Mouse (Mus musculus): ENCODE data around the gene Ddb2. TPM values are rescaled to one million over a fixed set of nuclear protein-coding genes. Genes with fewer than 3 reads are reported as not detected.

Gene Ddb2
- polyA plus RNA-seq, 1 experiment: 3.3 TPM

DNA sequence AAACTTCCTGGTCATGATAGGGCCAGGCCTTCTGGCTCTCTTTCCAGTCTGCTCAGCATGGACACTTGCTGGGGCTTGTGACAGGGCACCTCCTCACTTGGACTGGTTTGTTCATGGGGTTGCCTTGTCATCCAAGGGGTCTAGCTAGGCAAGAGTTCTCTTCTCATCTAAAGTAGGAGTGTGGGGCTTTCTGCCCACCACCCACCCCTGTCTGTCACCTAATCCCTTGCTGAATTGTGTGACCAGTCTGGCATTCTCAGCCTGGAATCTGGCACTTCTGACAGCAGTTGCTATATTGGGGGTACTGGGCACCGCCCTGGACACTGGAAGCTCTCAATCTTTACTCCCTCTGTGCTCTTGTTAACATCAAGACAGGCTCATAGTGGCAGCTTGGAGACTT, 22.7 kb upstream of the Ddb2 start:
- WGBS: 96% methylated on average over 1 of the region's 1 CpGs
- Histone ChIP-seq H3K4me1 (ENCODE audit: control insufficient read depth, insufficient read depth, insufficient read length, low read length) (peaks cover 11% of the 10 kb centered on the region; the same call in 1 of the 2 replicates), H3K27ac (ENCODE audit: insufficient read depth, low read depth, low read length) (no peak overlapping the region), H3K27me3 (ENCODE audit: control insufficient read depth, insufficient read depth, low read length) (peaks cover 21% of the 10 kb centered on the region), H3K36me3 (ENCODE audit: control insufficient read depth, insufficient read depth, low read length) (no peaks in the 10 kb centered on the region), H3K4me3 (ENCODE audit: low read depth, low read length) (no peak overlapping the region)
- TF ChIP-seq POLR2A (IDR thresholded peaks at IDR 0.05; ENCODE audit: low read depth, low read length): no peak
- TF ChIP-seq CTCF (IDR thresholded peaks at IDR 0.05; ENCODE audit: extremely low read depth, insufficient read length, insufficient replicate concordance, low read depth, low read length): no peak

DNA sequence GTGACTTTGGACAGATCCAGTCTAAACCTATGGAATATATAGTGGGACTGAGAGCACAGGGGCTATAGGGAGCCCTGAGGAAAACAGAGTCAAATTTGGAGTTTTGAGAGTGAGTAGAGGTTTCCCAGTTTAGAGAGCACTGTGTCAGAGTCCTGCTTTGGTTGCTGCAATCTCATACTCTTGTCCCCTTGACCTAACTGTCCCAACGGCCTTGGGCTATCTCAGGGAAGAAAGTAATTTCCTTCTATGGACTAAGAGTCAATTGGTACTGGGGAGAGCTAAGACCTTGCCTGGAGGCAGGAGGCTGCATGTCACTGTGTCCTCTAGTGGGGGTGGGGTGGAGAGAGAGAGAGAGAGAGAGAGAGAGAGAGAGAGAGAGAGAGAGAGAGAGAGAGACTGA, 22.0 kb upstream of the Ddb2 start:
- Histone ChIP-seq H3K27ac (ENCODE audit: insufficient read depth, low read depth, low read length) (no peak overlapping the region), H3K4me3 (ENCODE audit: low read depth, low read length) (no peak overlapping the region), H3K36me3 (ENCODE audit: control insufficient read depth, insufficient read depth, low read length) (no peaks in the 10 kb centered on the region), H3K4me1 (ENCODE audit: control insufficient read depth, insufficient read depth, insufficient read length, low read length) (peaks cover 9% of the 10 kb centered on the region; the same call in 1 of the 2 replicates), H3K27me3 (ENCODE audit: control insufficient read depth, insufficient read depth, low read length) (peaks cover 21% of the 10 kb centered on the region)
- TF ChIP-seq CTCF (IDR thresholded peaks at IDR 0.05; ENCODE audit: extremely low read depth, insufficient read length, insufficient replicate concordance, low read depth, low read length) (no peak), POLR2A (IDR thresholded peaks at IDR 0.05; ENCODE audit: low read depth, low read length) (no peak)
- 59% methylated on average over 1 of the region's 1 CpGs for WGBS

GRCm38 (mm10) chr2:91258054-91258453, 21.3 kb upstream of the Ddb2 start:
- Histone ChIP-seq H3K4me3 (ENCODE audit: low read depth, low read length) (no peak overlapping the region), H3K4me1 (ENCODE audit: control insufficient read depth, insufficient read depth, insufficient read length, low read length) (peaks cover 9% of the 10 kb centered on the region; the same call in 1 of the 2 replicates), H3K36me3 (ENCODE audit: control insufficient read depth, insufficient read depth, low read length) (no peaks in the 10 kb centered on the region), H3K27me3 (ENCODE audit: control insufficient read depth, insufficient read depth, low read length) (peaks cover 21% of the 10 kb centered on the region), H3K27ac (ENCODE audit: insufficient read depth, low read depth, low read length) (no peak overlapping the region)
- 53% methylated on average over 5 of the region's 5 CpGs for WGBS
- no peak for TF ChIP-seq POLR2A (IDR thresholded peaks at IDR 0.05; ENCODE audit: low read depth, low read length)
- TF ChIP-seq CTCF (IDR thresholded peaks at IDR 0.05; ENCODE audit: extremely low read depth, insufficient read length, insufficient replicate concordance, low read depth, low read length): no peak

- peak overlapping the region; percentile 73 for H3K4me3 ChIP-seq (ENCODE audit: low read depth, low read length)
- no peak for TF ChIP-seq POLR2A (IDR thresholded peaks at IDR 0.05; ENCODE audit: low read depth, low read length)
- TF ChIP-seq CTCF (IDR thresholded peaks at IDR 0.05; ENCODE audit: extremely low read depth, insufficient read length, insufficient replicate concordance, low read depth, low read length): no peak
- peaks cover 9% of the 10 kb centered on the region; the same call in 1 of the 2 replicates for H3K4me1 ChIP-seq (ENCODE audit: control insufficient read depth, insufficient read depth, insufficient read length, low read length)
- peaks cover 21% of the 10 kb centered on the region for H3K27me3 ChIP-seq (ENCODE audit: control insufficient read depth, insufficient read depth, low read length)
- WGBS: 7% methylated on average over 21 of the region's 22 CpGs
- no peak overlapping the region for H3K27ac ChIP-seq (ENCODE audit: insufficient read depth, low read depth, low read length)
- H3K36me3 ChIP-seq (ENCODE audit: control insufficient read depth, insufficient read depth, low read length): no peaks in the 10 kb centered on the region
Measured at GRCm38 (mm10) chr2:91257126-91257980, 20.6 kb upstream of the Ddb2 start.

DNA sequence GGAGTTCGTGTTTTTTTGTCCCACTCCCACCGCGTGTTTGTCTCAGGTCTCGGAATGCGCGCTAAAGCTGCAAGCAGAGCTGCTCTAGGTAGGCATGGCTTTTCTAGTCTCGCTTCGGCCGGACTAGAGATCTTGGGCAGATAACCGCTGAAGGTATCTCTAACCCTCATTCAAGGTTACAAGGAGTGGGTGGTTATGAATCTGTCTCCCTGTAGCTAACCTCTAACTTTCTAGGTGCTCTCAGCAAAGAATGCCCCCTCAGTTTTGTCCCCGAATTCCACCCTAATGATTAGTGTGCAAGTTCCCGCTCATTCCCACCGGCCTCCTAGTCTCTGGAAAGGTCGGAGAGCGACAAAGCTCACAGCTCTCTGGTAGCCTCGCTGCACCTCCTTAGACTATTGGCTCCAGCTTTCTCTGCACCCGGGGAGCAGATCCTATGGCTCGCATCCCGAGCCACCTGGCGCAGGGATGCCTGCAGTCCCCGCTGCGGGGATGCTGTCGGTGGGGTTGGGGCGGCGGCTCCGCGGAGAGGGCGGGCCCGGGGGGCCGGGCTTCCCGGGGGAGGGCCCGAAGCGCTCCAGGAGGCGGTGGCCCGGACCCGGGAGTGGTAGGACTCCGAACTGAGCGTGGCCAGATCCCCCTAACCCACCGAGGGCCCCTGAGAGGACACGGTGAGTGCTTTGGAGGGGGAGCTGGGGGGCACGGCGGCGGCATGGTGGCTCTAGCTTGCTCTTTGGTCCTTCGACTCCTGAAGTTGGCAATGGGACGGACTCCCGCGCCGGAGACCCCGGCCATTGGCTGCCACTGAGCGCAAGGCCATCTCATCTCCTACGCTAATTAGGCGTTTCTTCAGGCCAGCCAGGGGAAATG, 19.7 kb upstream of the Ddb2 start:
- Histone ChIP-seq H3K27ac (ENCODE audit: insufficient read depth, low read depth, low read length) (no peak overlapping the region), H3K27me3 (ENCODE audit: control insufficient read depth, insufficient read depth, low read length) (peaks cover 21% of the 10 kb centered on the region), H3K36me3 (ENCODE audit: control insufficient read depth, insufficient read depth, low read length) (no peaks in the 10 kb centered on the region), H3K4me3 (ENCODE audit: low read depth, low read length) (peak overlapping the region; percentile 73), H3K4me1 (ENCODE audit: control insufficient read depth, insufficient read depth, insufficient read length, low read length) (peaks cover 9% of the 10 kb centered on the region; the same call in 1 of the 2 replicates)
- WGBS: under 1% methylated on average over 52 of the region's 52 CpGs
- no peak for TF ChIP-seq CTCF (IDR thresholded peaks at IDR 0.05; ENCODE audit: extremely low read depth, insufficient read length, insufficient replicate concordance, low read depth, low read length)
- TF ChIP-seq POLR2A (IDR thresholded peaks at IDR 0.05; ENCODE audit: low read depth, low read length): no peak

DNA sequence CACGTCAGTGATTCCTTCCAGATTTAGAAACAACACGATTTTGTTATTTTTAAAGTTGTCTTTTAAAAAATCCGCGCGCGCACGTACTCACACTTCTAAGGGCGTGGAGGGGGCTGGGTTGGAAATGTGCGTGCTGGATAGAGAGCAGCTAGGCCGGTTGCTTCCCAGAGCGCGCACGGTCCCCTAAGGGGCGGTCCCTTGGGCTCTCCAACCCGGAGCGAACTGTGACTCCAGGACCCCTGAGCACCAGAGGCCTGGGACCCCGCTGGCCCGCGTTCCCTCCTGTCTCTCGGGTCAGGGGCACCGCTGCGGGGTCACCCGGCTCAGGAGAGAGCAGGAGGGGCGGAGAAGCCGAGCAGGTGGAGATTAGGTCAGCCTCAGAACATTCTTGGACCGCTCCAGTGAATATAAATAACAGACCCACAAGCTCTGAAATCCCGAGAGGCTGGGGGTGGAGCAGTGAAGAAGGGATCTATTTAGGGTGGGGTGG, 18.9 kb upstream of the Ddb2 start, which contains the start of gene Pacsin3:
Gene Pacsin3 (plus strand): TSS at position 294 of the 490 bp plus-strand sequence.
- WGBS: 5% methylated on average over 27 of the region's 27 CpGs
- Histone ChIP-seq H3K4me1 (ENCODE audit: control insufficient read depth, insufficient read depth, insufficient read length, low read length) (peaks cover 9% of the 10 kb centered on the region; the same call in 1 of the 2 replicates), H3K27me3 (ENCODE audit: control insufficient read depth, insufficient read depth, low read length) (peaks cover 21% of the 10 kb centered on the region), H3K4me3 (ENCODE audit: low read depth, low read length) (peak within 1 kb of the TSS; percentile 73), H3K36me3 (ENCODE audit: control insufficient read depth, insufficient read depth, low read length) (no peaks in the 10 kb centered on the region), H3K27ac (ENCODE audit: insufficient read depth, low read depth, low read length) (no peak within 1 kb of the TSS)
- no peak for TF ChIP-seq CTCF (IDR thresholded peaks at IDR 0.05; ENCODE audit: extremely low read depth, insufficient read length, insufficient replicate concordance, low read depth, low read length)
- TF ChIP-seq POLR2A (IDR thresholded peaks at IDR 0.05; ENCODE audit: low read depth, low read length): no peak

All from small intestine, adult 2 months (tissue).